Mouse (Mus musculus): ENCODE data around the gene Vcan. TPM values are rescaled to one million over a fixed set of nuclear protein-coding genes. Genes with fewer than 3 reads are reported as not detected.

The Vcan gene
- polyA plus RNA-seq, 1 experiment from 2014 or later, result 36.3 TPM

GRCm38 (mm10) chr13:89653279-89653678 is 89.0 kb downstream of the Vcan start:
- Histone ChIP-seq H3K4me1 (no peaks in the 10 kb centered on the region), H3K4me3 (no peak overlapping the region), H3K9ac (no peak overlapping the region), H3K27ac (no peak overlapping the region), H3K4me2 (replicated peaks) (no peak overlapping the region), H3K9me3 (no peaks in the 10 kb centered on the region), H3K27me3 (replicated peaks) (no peaks in the 10 kb centered on the region), H3K36me3 (no peaks in the 10 kb centered on the region)
- WGBS, result 82% methylated on average over 2 of the region's 2 CpGs
- ATAC-seq (ENCODE audit: low FRiP score, low read depth), result no peak

- no peaks in the 10 kb centered on the region for H3K27me3 ChIP-seq (replicated peaks)
- H3K9ac ChIP-seq, result no peak overlapping the region
- H3K27ac ChIP-seq, result no peak overlapping the region
- WGBS, result 75% methylated on average over 1 of the region's 1 CpGs
- no peak overlapping the region for H3K4me2 ChIP-seq (replicated peaks)
- no peaks in the 10 kb centered on the region for H3K36me3 ChIP-seq
- no peak overlapping the region for H3K4me3 ChIP-seq
- ATAC-seq (ENCODE audit: low FRiP score, low read depth), result no peak
- no peaks in the 10 kb centered on the region for H3K4me1 ChIP-seq
- no peaks in the 10 kb centered on the region for H3K9me3 ChIP-seq
These were observed 89.5 kb downstream of the Vcan start for GRCm38 (mm10) chr13:89652773-89653172.

GRCm38 (mm10) chr13:89645589-89645988 is 96.7 kb downstream of the Vcan start:
- H3K4me2 ChIP-seq (replicated peaks), result no peak overlapping the region
- H3K27ac ChIP-seq, result no peak overlapping the region
- no peaks in the 10 kb centered on the region for H3K36me3 ChIP-seq
- no peaks in the 10 kb centered on the region for H3K9me3 ChIP-seq
- H3K9ac ChIP-seq, result no peak overlapping the region
- no peaks in the 10 kb centered on the region for H3K27me3 ChIP-seq (replicated peaks)
- no peak overlapping the region for H3K4me3 ChIP-seq
- 89% methylated on average over 2 of the region's 2 CpGs for WGBS
- no peaks in the 10 kb centered on the region for H3K4me1 ChIP-seq
- ATAC-seq (ENCODE audit: low FRiP score, low read depth), result no peak

GRCm38 (mm10) chr13:89637012-89637411 is 105.3 kb downstream of the Vcan start:
- WGBS, result 64% methylated on average over 3 of the region's 3 CpGs
- no peak overlapping the region for H3K9ac ChIP-seq
- no peaks in the 10 kb centered on the region for H3K9me3 ChIP-seq
- H3K36me3 ChIP-seq, result no peaks in the 10 kb centered on the region
- no peaks in the 10 kb centered on the region for H3K4me1 ChIP-seq
- H3K27me3 ChIP-seq (replicated peaks), result no peaks in the 10 kb centered on the region
- H3K4me2 ChIP-seq (replicated peaks), result no peak overlapping the region
- no peak overlapping the region for H3K27ac ChIP-seq
- no peak for ATAC-seq (ENCODE audit: low FRiP score, low read depth)
- H3K4me3 ChIP-seq, result no peak overlapping the region

GRCm38 (mm10) chr13:89634137-89634683 is 108.1 kb downstream of the Vcan start:
- peak; percentile 80 for ATAC-seq (ENCODE audit: low FRiP score, low read depth)

GRCm38 (mm10) chr13:89619064-89619463 is 123.2 kb downstream of the Vcan start:
- Histone ChIP-seq H3K9ac (no peak overlapping the region), H3K4me3 (no peak overlapping the region), H3K4me2 (replicated peaks) (no peak overlapping the region), H3K27me3 (replicated peaks) (no peaks in the 10 kb centered on the region), H3K27ac (no peak overlapping the region), H3K4me1 (no peaks in the 10 kb centered on the region), H3K36me3 (no peaks in the 10 kb centered on the region), H3K9me3 (no peaks in the 10 kb centered on the region)
- 84% methylated on average over 3 of the region's 3 CpGs for WGBS
- no peak for ATAC-seq (ENCODE audit: low FRiP score, low read depth)

More at GRCm38 (mm10) chr13:89634137-89634683, 108.1 kb downstream of the Vcan start:
- no peaks in the 10 kb centered on the region for H3K36me3 ChIP-seq
- H3K4me1 ChIP-seq, result no peaks in the 10 kb centered on the region
- H3K9ac ChIP-seq, result no peak overlapping the region
- 31% methylated on average over 4 of the region's 4 CpGs for WGBS
- H3K4me3 ChIP-seq, result no peak overlapping the region
- no peak overlapping the region for H3K4me2 ChIP-seq (replicated peaks)
- no peaks in the 10 kb centered on the region for H3K9me3 ChIP-seq
- H3K27ac ChIP-seq, result no peak overlapping the region
- H3K27me3 ChIP-seq (replicated peaks), result no peaks in the 10 kb centered on the region

GRCm38 (mm10) chr13:89607399-89607798 is 134.9 kb downstream of the Vcan start:
- no peak for ATAC-seq (ENCODE audit: low FRiP score, low read depth)
- Histone ChIP-seq H3K4me1 (no peaks in the 10 kb centered on the region), H3K27ac (no peak overlapping the region), H3K9ac (no peak overlapping the region), H3K4me2 (replicated peaks) (no peak overlapping the region), H3K9me3 (no peaks in the 10 kb centered on the region), H3K4me3 (no peak overlapping the region), H3K36me3 (no peaks in the 10 kb centered on the region), H3K27me3 (replicated peaks) (no peaks in the 10 kb centered on the region)
- 67% methylated on average over 3 of the region's 3 CpGs for WGBS

Other genes with a start within 250 kb of the Vcan start
- gene Hapln1, start 202.7 kb downstream of the Vcan start, polyA plus RNA-seq (2016; fragmentation: Nextera tagmentation; extraction: Ambion mirVana), result 5.0 and 5.8 TPM in 2 replicates